Mouse (Mus musculus) limb, embryonic 10.5 days (tissue): ENCODE data around the gene Il4. TPM values are rescaled to one million over a fixed set of nuclear protein-coding genes. Genes with fewer than 3 reads are reported as not detected.
A peak's percentile ranks its signal among the peaks of the same experiment; 100 is the strongest.

ENCODE experiments used
- DNase-seq: peaks from one replicate; pipeline ENCODE4 v3.0.0-alpha.2; 2017; ENCODE audit warnings: low spot score
- H3K27ac ChIP-seq: fragments of 300-500 bp; sonication (generic); 2 replicates; pipeline ENCODE4 v1.5.1; 2016; ENCODE audit warnings: mild to moderate bottlenecking
- H3K27me3 ChIP-seq: fragments of 300-500 bp; sonication (generic); 2 replicates; pipeline ENCODE4 v1.6.1; 2016; ENCODE audit warnings: low read depth, mild to moderate bottlenecking; ENCODE audit not compliant: poor library complexity, severe bottlenecking
- H3K36me3 ChIP-seq: fragments of 300-500 bp; sonication (generic); 2 replicates; pipeline ENCODE4 v1.6.1; 2016; ENCODE audit warnings: mild to moderate bottlenecking, moderate library complexity
- H3K4me1 ChIP-seq: fragments of 300-500 bp; sonication (generic); 2 replicates; pipeline ENCODE4 v1.6.1; 2016
- H3K4me3 ChIP-seq: fragments of 300-500 bp; sonication (generic); 2 replicates; pipeline ENCODE4 v1.5.1; 2016; ENCODE audit warnings: mild to moderate bottlenecking, moderate library complexity
- H3K9me3 ChIP-seq: fragments of 300-500 bp; sonication (generic); replicated peaks from 2 replicates; pipeline ENCODE4 v1.6.1; 2016; ENCODE audit warnings: mild to moderate bottlenecking
- WGBS: fragments of 180-500 bp; shearing (Covaris S2); methylation state at CpG from one replicate; pipeline ENCODE4 v1.1.7; 2016; 5-methylcytosine and 5-hydroxymethylcytosine counted together
- polyA plus RNA-seq: library from polyadenylated mRNA; unstranded; fragments of >200 nt; fragmentation: Nextera tagmentation; extraction: Ambion mirVana; gene quantifications from 2 replicates; pipeline ENCODE4 v1.2.1, GENCODE M21; 2016

Gene Il4
- polyA plus RNA-seq, 1 experiment from 2014 or later = 0.58 TPM

GRCm38 (mm10) chr11:53637046-53637802, 18.8 kb upstream of the Il4 start:
- peak; percentile 75 for DNase-seq
- 11% methylated on average over 21 of the region's 21 CpGs for WGBS
- H3K27ac ChIP-seq = peak overlapping the region; percentile 64; the same call in 1 of the 2 replicates
- peaks cover 32% of the 10 kb centered on the region for H3K4me1 ChIP-seq
- no peaks in the 10 kb centered on the region for H3K36me3 ChIP-seq
- peaks cover 40% of the 10 kb centered on the region for H3K27me3 ChIP-seq
- no peaks in the 10 kb centered on the region for H3K9me3 ChIP-seq
- peak overlapping the region; percentile 34 for H3K4me3 ChIP-seq

GRCm38 (mm10) chr11:53636183-53636646, 17.7 kb upstream of the Il4 start:
- peak; percentile 46 for DNase-seq
- peaks cover 31% of the 10 kb centered on the region for H3K4me1 ChIP-seq
- peak overlapping the region; percentile 54 for H3K4me3 ChIP-seq
- H3K27ac ChIP-seq = peak overlapping the region; percentile 81
- H3K27me3 ChIP-seq = peaks cover 40% of the 10 kb centered on the region
- H3K36me3 ChIP-seq = no peaks in the 10 kb centered on the region
- H3K9me3 ChIP-seq = no peaks in the 10 kb centered on the region
- 2% methylated on average over 40 of the region's 40 CpGs for WGBS

GRCm38 (mm10) chr11:53635590-53636182, 17.2 kb upstream of the Il4 start:
- Histone ChIP-seq H3K27ac (peak overlapping the region; percentile 81), H3K27me3 (peaks cover 40% of the 10 kb centered on the region), H3K36me3 (no peaks in the 10 kb centered on the region), H3K9me3 (no peaks in the 10 kb centered on the region), H3K4me3 (peak overlapping the region; percentile 54), H3K4me1 (peaks cover 28% of the 10 kb centered on the region)
- WGBS = 38% methylated on average over 9 of the region's 9 CpGs
- no peak for DNase-seq

GRCm38 (mm10) chr11:53634556-53634955, 16.1 kb upstream of the Il4 start, which contains the start of gene Il13:
Gene Il13 (minus strand): TSS chr11:53634702.
- Histone ChIP-seq H3K27ac (no peak within 1 kb of the TSS), H3K27me3 (peaks cover 40% of the 10 kb centered on the region), H3K9me3 (no peaks in the 10 kb centered on the region), H3K4me1 (peaks cover 28% of the 10 kb centered on the region), H3K4me3 (no peak within 1 kb of the TSS), H3K36me3 (no peaks in the 10 kb centered on the region)
- DNase-seq = no peak
- WGBS = 92% methylated on average over 8 of the region's 8 CpGs

GRCm38 (mm10) chr11:53633644-53634043, 15.2 kb upstream of the Il4 start:
- H3K27ac ChIP-seq = no peak overlapping the region
- no peak overlapping the region for H3K4me3 ChIP-seq
- peaks cover 40% of the 10 kb centered on the region for H3K27me3 ChIP-seq
- peaks cover 28% of the 10 kb centered on the region for H3K4me1 ChIP-seq
- 89% methylated on average over 7 of the region's 7 CpGs for WGBS
- DNase-seq = no peak
- H3K36me3 ChIP-seq = no peaks in the 10 kb centered on the region
- H3K9me3 ChIP-seq = no peaks in the 10 kb centered on the region

- WGBS = 76% methylated on average over 14 of the region's 14 CpGs
- H3K4me1 ChIP-seq = peaks cover 25% of the 10 kb centered on the region
- peaks cover 35% of the 10 kb centered on the region for H3K27me3 ChIP-seq
- H3K27ac ChIP-seq = no peak overlapping the region
- no peaks in the 10 kb centered on the region for H3K36me3 ChIP-seq
- peak; percentile 40 for DNase-seq
- H3K9me3 ChIP-seq = no peaks in the 10 kb centered on the region
- no peak overlapping the region for H3K4me3 ChIP-seq
Measured at GRCm38 (mm10) chr11:53632122-53632733, 13.8 kb upstream of the Il4 start.

- H3K4me1 ChIP-seq = 0 out of 2 replicates have a peak, but pooled peaks cover 8% of the 10 kb centered on the region
- no peak overlapping the region for H3K27ac ChIP-seq
- H3K4me3 ChIP-seq = no peak overlapping the region
- peak; percentile 80 for DNase-seq
- no peaks in the 10 kb centered on the region for H3K9me3 ChIP-seq
- WGBS = 15% methylated on average over 1 of the region's 1 CpGs
- H3K27me3 ChIP-seq = no peaks in the 10 kb centered on the region
- H3K36me3 ChIP-seq = no peaks in the 10 kb centered on the region
Measured at GRCm38 (mm10) chr11:53627859-53628258, 9.4 kb upstream of the Il4 start.

GRCm38 (mm10) chr11:53626802-53627373, 8.4 kb upstream of the Il4 start:
- no peak overlapping the region for H3K4me3 ChIP-seq
- no peak overlapping the region for H3K27ac ChIP-seq
- 78% methylated on average over 17 of the region's 17 CpGs for WGBS
- H3K27me3 ChIP-seq = no peaks in the 10 kb centered on the region
- H3K9me3 ChIP-seq = no peaks in the 10 kb centered on the region
- H3K36me3 ChIP-seq = no peaks in the 10 kb centered on the region
- H3K4me1 ChIP-seq = 0 out of 2 replicates have a peak, but pooled peaks cover 8% of the 10 kb centered on the region
- no peak for DNase-seq

- no peak for DNase-seq
- Histone ChIP-seq H3K27ac (no peak overlapping the region), H3K27me3 (no peaks in the 10 kb centered on the region), H3K4me3 (no peak overlapping the region), H3K36me3 (no peaks in the 10 kb centered on the region), H3K9me3 (no peaks in the 10 kb centered on the region), H3K4me1 (0 out of 2 replicates have a peak, but pooled peaks cover 8% of the 10 kb centered on the region)
- WGBS = 89% methylated on average over 2 of the region's 2 CpGs
Measured at GRCm38 (mm10) chr11:53624124-53624523, 5.7 kb upstream of the Il4 start.

- Histone ChIP-seq H3K4me3 (no peak overlapping the region), H3K9me3 (no peaks in the 10 kb centered on the region), H3K36me3 (no peaks in the 10 kb centered on the region), H3K4me1 (0 out of 2 replicates have a peak, but pooled peaks cover 8% of the 10 kb centered on the region), H3K27me3 (no peaks in the 10 kb centered on the region), H3K27ac (no peak overlapping the region)
- 81% methylated on average over 9 of the region's 9 CpGs for WGBS
- no peak for DNase-seq
Measured at GRCm38 (mm10) chr11:53623573-53623972, 5.1 kb upstream of the Il4 start.

GRCm38 (mm10) chr11:53622440-53622806, 4.0 kb upstream of the Il4 start:
- Histone ChIP-seq H3K4me1 (0 out of 2 replicates have a peak, but pooled peaks cover 6% of the 10 kb centered on the region), H3K9me3 (no peaks in the 10 kb centered on the region), H3K36me3 (no peaks in the 10 kb centered on the region), H3K27me3 (no peaks in the 10 kb centered on the region), H3K27ac (no peak overlapping the region), H3K4me3 (no peak overlapping the region)
- no peak for DNase-seq
- WGBS = 78% methylated on average over 6 of the region's 6 CpGs

GRCm38 (mm10) chr11:53621582-53622439, 3.3 kb upstream of the Il4 start:
- H3K27ac ChIP-seq = no peak overlapping the region
- no peaks in the 10 kb centered on the region for H3K36me3 ChIP-seq
- H3K4me3 ChIP-seq = no peak overlapping the region
- no peaks in the 10 kb centered on the region for H3K27me3 ChIP-seq
- WGBS = 93% methylated on average over 11 of the region's 11 CpGs
- H3K9me3 ChIP-seq = no peaks in the 10 kb centered on the region
- no peak for DNase-seq
- H3K4me1 ChIP-seq = 0 out of 2 replicates have a peak, but pooled peaks cover under 1% of the 10 kb centered on the region
